Mouse (Mus musculus) C2C12 (cell line): ENCODE data around the gene Btnl10. TPM values are rescaled to one million over a fixed set of nuclear protein-coding genes. Genes with fewer than 3 reads are reported as not detected.

Experiments used
- H3K27me3 ChIP-seq: one replicate; pipeline ENCODE4 v1.6.1; 2011; ENCODE audit not compliant: control insufficient read depth, insufficient read depth, insufficient read length
- H3K36me3 ChIP-seq: one replicate; pipeline ENCODE4 v1.6.1; 2011; ENCODE audit not compliant: control insufficient read depth, insufficient read depth
- H3K4me3 ChIP-seq: one replicate; pipeline ENCODE4 v1.5.1; 2011; ENCODE audit warnings: mild to moderate bottlenecking, control low read depth; ENCODE audit not compliant: poor library complexity, insufficient read depth, severe bottlenecking
- H3K79me2 ChIP-seq: one replicate; pipeline ENCODE4 v1.6.1; 2011; ENCODE audit not compliant: control insufficient read depth, insufficient read depth
- H3K79me3 ChIP-seq: one replicate; pipeline ENCODE4 v1.6.1; 2011; ENCODE audit warnings: low read depth, control low read depth
- H3ac ChIP-seq: one replicate; pipeline ENCODE3; 2011; ENCODE audit warnings: low read depth; ENCODE audit not compliant: control insufficient read depth, insufficient read length
- CEBPB ChIP-seq: IDR thresholded peaks from one replicate; pipeline ENCODE4 v1.6.1; 2011; ENCODE audit warnings: low read depth, mild to moderate bottlenecking, control low read depth, moderate library complexity
- CTCF ChIP-seq: IDR thresholded peaks from one replicate; pipeline ENCODE4 v1.5.1; 2011; ENCODE audit not compliant: control insufficient read depth, insufficient read depth, insufficient read length
- FOSL1 ChIP-seq: IDR thresholded peaks from one replicate; pipeline ENCODE4 v1.8.0; 2011; ENCODE audit warnings: mild to moderate bottlenecking, low read length; ENCODE audit not compliant: poor library complexity, insufficient read depth, severe bottlenecking
- MAX ChIP-seq: IDR thresholded peaks from one replicate; pipeline ENCODE4 v1.6.1; 2011; ENCODE audit warnings: mild to moderate bottlenecking, control low read depth
- MYOD1 ChIP-seq: IDR thresholded peaks from one replicate; pipeline ENCODE4 v1.6.1; 2011; ENCODE audit warnings: low read depth; ENCODE audit not compliant: control insufficient read depth, insufficient read length
- MYOG ChIP-seq: IDR thresholded peaks from one replicate; pipeline ENCODE4 v1.6.1; 2011; ENCODE audit not compliant: control insufficient read depth, insufficient read length; ENCODE audit errors: extremely low read depth
- USF1 ChIP-seq: IDR thresholded peaks from one replicate; pipeline ENCODE4 v1.6.1; 2011; ENCODE audit warnings: low read depth, mild to moderate bottlenecking, control low read depth, moderate library complexity
- polyA plus RNA-seq: library from polyadenylated mRNA; unstranded; fragments of >200 nt; fragmentation: generic; extraction: Trizol; gene quantifications from one replicate; pipeline ENCODE4 v1.2.1, GENCODE M21; 2012; ENCODE audit warnings: missing spikeins

Btnl10 gene
- polyA plus RNA-seq, 1 experiment, result not detected

- Histone ChIP-seq H3K36me3 (peaks cover 43% of the 10 kb centered on the region), H3ac (no peak overlapping the region), H3K79me3 (peaks cover 4% of the 10 kb centered on the region), H3K27me3 (no peaks in the 10 kb centered on the region), H3K79me2 (peaks cover 11% of the 10 kb centered on the region), H3K4me3 (no peak overlapping the region)
- no peak for TF ChIP-seq CTCF
- no peak for TF ChIP-seq FOSL1
- no peak for TF ChIP-seq MYOG
- TF ChIP-seq USF1, result no peak
- TF ChIP-seq MAX, result no peak
- no peak for TF ChIP-seq CEBPB
- TF ChIP-seq MYOD1, result no peak
Measured at GRCm38 (mm10) chr11:58931576-58931975, 13.9 kb downstream of the Btnl10 start.

- Histone ChIP-seq H3K36me3 (peaks cover 31% of the 10 kb centered on the region), H3K4me3 (peak overlapping the region; percentile 97), H3K79me2 (peaks cover 32% of the 10 kb centered on the region), H3K27me3 (no peaks in the 10 kb centered on the region), H3ac (peak overlapping the region; percentile 95), H3K79me3 (peaks cover 18% of the 10 kb centered on the region)
- TF ChIP-seq MYOG (no peak), MYOD1 (no peak), CEBPB (no peak), FOSL1 (no peak), USF1 (no peak), MAX (no peak), CTCF (no peak)
Measured at GRCm38 (mm10) chr11:58937909-58938308, 20.2 kb downstream of the Btnl10 start.

GRCm38 (mm10) chr11:58938322-58939087 is 20.8 kb downstream of the Btnl10 start, which contains the start of gene Rnf187:
Gene Rnf187 (minus strand): TSS chr11:58938916.
- TF ChIP-seq MYOD1 (peak; percentile 37), MYOG (no peak), FOSL1 (no peak), CTCF (no peak), USF1 (no peak), CEBPB (no peak), MAX (peak; percentile 49)
- H3K79me2 ChIP-seq, result peaks cover 32% of the 10 kb centered on the region

GRCm38 (mm10) chr11:58939088-58939439 is 21.4 kb downstream of the Btnl10 start:
- Histone ChIP-seq H3K79me3 (peaks cover 18% of the 10 kb centered on the region), H3K27me3 (peaks cover 4% of the 10 kb centered on the region), H3K4me3 (peak overlapping the region; percentile 97), H3K79me2 (peaks cover 32% of the 10 kb centered on the region), H3K36me3 (peaks cover 22% of the 10 kb centered on the region), H3ac (no peak overlapping the region)
- TF ChIP-seq MYOD1 (no peak), FOSL1 (no peak), USF1 (no peak), CTCF (no peak)

More at GRCm38 (mm10) chr11:58938322-58939087, 20.8 kb downstream of the Btnl10 start, which contains the start of gene Rnf187:
- Histone ChIP-seq H3K27me3 (no peaks in the 10 kb centered on the region), H3ac (peak within 1 kb of the TSS; percentile 95), H3K4me3 (peak within 1 kb of the TSS; percentile 97), H3K36me3 (peaks cover 28% of the 10 kb centered on the region), H3K79me3 (peaks cover 18% of the 10 kb centered on the region)

- no peaks in the 10 kb centered on the region for H3K36me3 ChIP-seq
- H3ac ChIP-seq, result no peak overlapping the region
- TF ChIP-seq CEBPB (no peak), CTCF (no peak), MAX (no peak), FOSL1 (no peak), USF1 (no peak), MYOD1 (no peak), MYOG (no peak)
- H3K27me3 ChIP-seq, result peaks cover 25% of the 10 kb centered on the region
- no peak overlapping the region for H3K4me3 ChIP-seq
- no peaks in the 10 kb centered on the region for H3K79me3 ChIP-seq
- H3K79me2 ChIP-seq, result no peaks in the 10 kb centered on the region
Measured at GRCm38 (mm10) chr11:58944136-58944535, 26.4 kb downstream of the Btnl10 start.

- no peak for TF ChIP-seq FOSL1
- TF ChIP-seq USF1, result no peak
- no peak for TF ChIP-seq CTCF
- no peak for TF ChIP-seq MAX
- no peaks in the 10 kb centered on the region for H3K79me2 ChIP-seq
- H3K27me3 ChIP-seq, result peaks cover 34% of the 10 kb centered on the region
- no peaks in the 10 kb centered on the region for H3K79me3 ChIP-seq
- H3K4me3 ChIP-seq, result no peak overlapping the region
- H3K36me3 ChIP-seq, result no peaks in the 10 kb centered on the region
- H3ac ChIP-seq, result no peak overlapping the region
Measured at GRCm38 (mm10) chr11:58947306-58947705, 29.6 kb downstream of the Btnl10 start.
